Mouse (Mus musculus) embryonic facial prominence, embryonic 15.5 days (tissue): Measurements from ENCODE around the gene Syngr4. TPM values are rescaled to one million over a fixed set of nuclear protein-coding genes. Genes with fewer than 3 reads are reported as not detected.

Experiments
- ATAC-seq: fragments of 200-750 bp; cut with Nextera tagmentation; 2 replicates; pipeline ENCODE4 v1.8.0; 2017; ENCODE audit warnings: low read depth, moderate TSS enrichment; ENCODE audit not compliant: insufficient number of reproducible peaks, low FRiP score, low TSS enrichment
- H3K27ac ChIP-seq: fragments of 300-500 bp; sonication (generic); replicated peaks from 2 replicates; pipeline ENCODE4 v1.5.1; 2015; ENCODE audit warnings: mild to moderate bottlenecking, inconsistent platforms
- H3K27me3 ChIP-seq: fragments of 300-500 bp; sonication (generic); 2 replicates; pipeline ENCODE4 v1.6.1; 2015; ENCODE audit warnings: inconsistent platforms
- H3K36me3 ChIP-seq: fragments of 300-500 bp; sonication (generic); 2 replicates; pipeline ENCODE4 v1.6.1; 2015; ENCODE audit warnings: mild to moderate bottlenecking, inconsistent platforms
- H3K4me1 ChIP-seq: fragments of 300-500 bp; sonication (generic); 2 replicates; pipeline ENCODE4 v1.6.1; 2015; ENCODE audit warnings: inconsistent platforms
- H3K4me2 ChIP-seq: fragments of 300-500 bp; sonication (generic); replicated peaks from 2 replicates; pipeline ENCODE4 v1.6.1; 2015; ENCODE audit warnings: mild to moderate bottlenecking, inconsistent platforms
- H3K4me3 ChIP-seq: fragments of 300-500 bp; sonication (generic); replicated peaks from 2 replicates; pipeline ENCODE4 v1.5.1; 2015; ENCODE audit warnings: mild to moderate bottlenecking, inconsistent platforms
- H3K9ac ChIP-seq: fragments of 300-500 bp; sonication (generic); 2 replicates; pipeline ENCODE4 v1.6.1; 2015; ENCODE audit warnings: inconsistent platforms
- H3K9me3 ChIP-seq: fragments of 300-500 bp; sonication (generic); replicated peaks from 2 replicates; pipeline ENCODE4 v1.6.1; 2016; ENCODE audit warnings: inconsistent platforms
- WGBS: fragments of 180-500 bp; shearing (Covaris S2); methylation state at CpG from one replicate; pipeline ENCODE4 v1.1.7; 2015; 5-methylcytosine and 5-hydroxymethylcytosine counted together
- polyA plus RNA-seq: library from polyadenylated mRNA; unstranded; fragments of >200 nt; fragmentation: Nextera tagmentation; extraction: Ambion mirVana; gene quantifications from 2 replicates; pipeline ENCODE4 v1.2.1, GENCODE M21; 2015

Syngr4 gene
- polyA plus RNA-seq, 1 experiment from 2014 or later = 0.40 TPM

DNA sequence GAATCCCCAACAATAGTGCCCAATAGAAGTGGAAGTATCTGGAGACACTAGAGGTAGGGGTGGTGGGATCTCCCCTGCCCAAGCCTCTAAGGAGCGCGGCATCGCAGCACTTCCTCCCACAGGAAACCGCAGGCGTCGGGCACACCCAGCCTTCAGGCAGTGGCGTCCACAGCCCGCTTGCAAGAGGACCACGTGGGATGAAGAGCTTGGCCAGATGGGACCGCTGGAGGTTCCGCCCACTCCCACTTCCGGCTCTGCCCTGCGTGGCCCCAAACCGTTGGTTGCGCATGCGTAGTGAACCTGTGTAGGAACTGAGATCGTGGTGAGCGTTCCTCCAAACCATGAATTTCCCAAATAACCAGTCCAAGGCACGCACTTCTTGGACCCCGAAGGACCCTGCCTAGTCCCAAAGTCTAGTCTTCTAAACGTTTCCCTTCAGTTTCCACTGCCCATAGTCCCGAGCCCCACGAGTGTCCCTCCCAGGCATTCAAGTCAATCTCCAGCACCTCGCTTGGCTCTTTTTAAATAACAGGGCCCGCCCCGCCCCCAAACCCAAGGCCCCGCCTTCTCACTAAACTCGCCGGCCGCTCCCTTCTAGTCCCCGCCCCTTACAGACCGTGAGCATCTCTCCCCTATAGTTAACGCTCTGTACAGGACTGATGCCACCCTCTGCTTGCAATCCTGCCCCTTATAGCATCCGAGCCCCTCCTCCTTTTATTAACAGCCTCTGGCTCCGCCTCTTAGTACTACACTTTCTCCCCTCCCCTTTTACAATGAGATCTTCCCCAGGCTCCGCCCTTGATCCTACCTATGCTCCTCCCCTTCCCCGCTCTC is 26.6 kb upstream of the Syngr4 start:
- H3K27me3 ChIP-seq = peaks cover 6% of the 10 kb centered on the region
- H3K36me3 ChIP-seq = 0 out of 2 replicates have a peak, but pooled peaks cover 2% of the 10 kb centered on the region
- peak overlapping the region; percentile 98 for H3K27ac ChIP-seq
- no peaks in the 10 kb centered on the region for H3K9me3 ChIP-seq
- under 1% methylated on average over 37 of the region's 37 CpGs for WGBS
- peak overlapping the region; percentile 50 for H3K4me3 ChIP-seq
- peak; percentile 89 for ATAC-seq
- H3K4me2 ChIP-seq = peak overlapping the region; percentile 69
- peaks cover 52% of the 10 kb centered on the region for H3K4me1 ChIP-seq
- no peak overlapping the region for H3K9ac ChIP-seq

- Histone ChIP-seq H3K4me1 (peaks cover 62% of the 10 kb centered on the region), H3K4me3 (peak overlapping the region; percentile 50), H3K4me2 (peak overlapping the region; percentile 69), H3K36me3 (0 out of 2 replicates have a peak, but pooled peaks cover 5% of the 10 kb centered on the region), H3K9ac (no peak overlapping the region), H3K27ac (peak overlapping the region; percentile 98), H3K27me3 (no peaks in the 10 kb centered on the region), H3K9me3 (no peaks in the 10 kb centered on the region)
- no peak for ATAC-seq
- 68% methylated on average over 12 of the region's 12 CpGs for WGBS
Measured at GRCm38 (mm10) chr7:45921950-45922600, 25.6 kb upstream of the Syngr4 start.

DNA sequence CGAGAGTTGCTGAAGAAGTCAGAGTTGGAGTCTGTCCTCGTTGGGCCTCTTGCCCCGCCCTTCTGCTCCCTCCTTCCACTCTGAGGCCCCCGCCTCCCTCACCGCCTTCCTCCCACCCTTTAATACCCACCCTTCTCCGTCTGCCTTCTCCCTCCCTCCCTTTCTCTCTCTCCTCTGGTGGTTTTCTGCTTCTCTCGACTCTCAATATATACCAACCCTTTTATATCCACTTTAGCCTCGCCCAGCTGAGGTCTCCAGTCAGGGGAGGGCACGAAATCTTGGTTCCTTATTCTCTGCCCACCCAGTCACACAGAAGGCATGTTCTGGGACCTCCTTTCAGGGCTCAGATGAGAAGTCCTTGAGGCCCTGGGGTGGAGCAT is 24.7 kb upstream of the Syngr4 start, which contains the start of gene Emp3:
Gene Emp3, minus strand, starts transcription at position 163 of the 380 bp plus-strand sequence.
- Histone ChIP-seq H3K4me1 (peaks cover 70% of the 10 kb centered on the region), H3K9me3 (no peaks in the 10 kb centered on the region), H3K4me2 (peak within 1 kb of the TSS; percentile 71), H3K36me3 (0 out of 2 replicates have a peak, but pooled peaks cover 5% of the 10 kb centered on the region), H3K27ac (peak within 1 kb of the TSS; percentile 98), H3K9ac (peak within 1 kb of the TSS; percentile 49), H3K4me3 (peak within 1 kb of the TSS; percentile 56), H3K27me3 (no peaks in the 10 kb centered on the region)
- 10% methylated on average over 9 of the region's 9 CpGs for WGBS
- ATAC-seq = peak; percentile 41

DNA sequence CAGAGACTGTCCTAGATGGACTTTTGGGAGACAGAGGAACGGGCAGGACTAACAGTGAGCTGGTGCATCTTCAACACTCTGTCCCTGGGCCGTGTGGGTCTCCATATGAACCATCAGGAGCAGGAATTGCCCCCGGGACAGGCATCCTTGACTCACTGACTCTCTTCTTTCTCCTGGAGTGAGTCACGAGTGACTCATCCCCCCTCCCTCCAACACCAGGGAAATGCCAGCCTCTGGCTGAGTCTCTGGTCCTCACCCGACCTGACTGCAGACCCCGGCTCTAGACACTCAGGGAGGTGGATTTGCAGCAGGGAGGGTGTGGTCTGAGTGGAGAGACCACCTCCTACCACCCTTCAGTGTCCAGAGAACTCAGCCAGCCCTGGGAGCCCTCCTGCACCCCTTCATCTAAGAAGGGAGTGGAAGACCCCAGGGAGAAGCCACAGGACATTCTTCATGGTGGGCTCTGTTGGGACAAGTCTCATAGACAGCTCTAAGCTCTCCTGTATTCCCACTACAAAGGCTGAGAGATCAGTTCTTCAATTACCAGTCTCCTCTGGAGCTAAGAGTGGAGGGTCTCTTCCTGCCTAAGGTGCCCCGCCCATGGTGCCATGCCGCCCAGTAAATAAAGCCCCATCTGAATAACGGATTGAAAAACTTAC is 24.2 kb upstream of the Syngr4 start:
- H3K4me3 ChIP-seq = peak overlapping the region; percentile 56
- 15% methylated on average over 9 of the region's 9 CpGs for WGBS
- peak overlapping the region; percentile 49 for H3K9ac ChIP-seq
- no peaks in the 10 kb centered on the region for H3K27me3 ChIP-seq
- peak; percentile 2; the same call in 1 of the 2 replicates for ATAC-seq
- H3K4me1 ChIP-seq = peaks cover 75% of the 10 kb centered on the region
- peak overlapping the region; percentile 98 for H3K27ac ChIP-seq
- no peaks in the 10 kb centered on the region for H3K9me3 ChIP-seq
- H3K4me2 ChIP-seq = peak overlapping the region; percentile 71
- 0 out of 2 replicates have a peak, but pooled peaks cover 5% of the 10 kb centered on the region for H3K36me3 ChIP-seq

- peak overlapping the region; percentile 56 for H3K4me3 ChIP-seq
- WGBS = 61% methylated on average over 4 of the region's 4 CpGs
- ATAC-seq = no peak
- H3K9me3 ChIP-seq = no peaks in the 10 kb centered on the region
- H3K27ac ChIP-seq = peak overlapping the region; percentile 98
- H3K4me2 ChIP-seq = peak overlapping the region; percentile 71
- no peaks in the 10 kb centered on the region for H3K27me3 ChIP-seq
- H3K4me1 ChIP-seq = peaks cover 82% of the 10 kb centered on the region
- H3K36me3 ChIP-seq = 0 out of 2 replicates have a peak, but pooled peaks cover 5% of the 10 kb centered on the region
- peak overlapping the region; percentile 49; the same call in 1 of the 2 replicates for H3K9ac ChIP-seq
Measured at GRCm38 (mm10) chr7:45919761-45920160, 23.2 kb upstream of the Syngr4 start.

DNA sequence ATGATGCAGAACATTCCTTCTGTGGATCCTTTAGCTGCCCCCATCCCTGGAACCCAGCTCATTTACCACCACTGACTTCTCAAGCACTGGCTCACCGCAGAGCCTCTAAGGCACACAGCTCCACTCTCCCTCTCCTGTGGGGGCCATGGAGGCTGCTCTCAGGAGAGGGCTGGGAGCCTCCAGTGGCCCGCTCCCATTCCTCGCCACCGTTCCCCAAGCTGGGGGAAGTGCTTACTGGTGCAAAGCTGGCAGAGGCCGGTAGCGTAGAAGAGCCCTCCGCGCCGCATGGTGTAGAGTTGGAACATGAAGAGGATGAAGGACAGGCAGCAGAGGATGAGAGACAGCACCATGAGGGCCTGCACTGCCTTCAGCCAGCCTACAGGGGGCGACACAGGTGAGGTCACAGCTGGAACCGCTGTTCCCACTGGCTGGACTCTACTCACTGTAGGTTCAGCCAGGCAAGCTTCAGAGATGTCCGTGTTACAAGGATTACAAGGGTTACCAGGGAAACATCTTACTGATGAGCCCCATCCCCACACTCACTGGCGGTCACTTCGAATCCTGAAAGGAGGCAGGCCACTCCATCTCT is 22.7 kb upstream of the Syngr4 start:
- H3K9me3 ChIP-seq = no peaks in the 10 kb centered on the region
- 67% methylated on average over 14 of the region's 14 CpGs for WGBS

DNA sequence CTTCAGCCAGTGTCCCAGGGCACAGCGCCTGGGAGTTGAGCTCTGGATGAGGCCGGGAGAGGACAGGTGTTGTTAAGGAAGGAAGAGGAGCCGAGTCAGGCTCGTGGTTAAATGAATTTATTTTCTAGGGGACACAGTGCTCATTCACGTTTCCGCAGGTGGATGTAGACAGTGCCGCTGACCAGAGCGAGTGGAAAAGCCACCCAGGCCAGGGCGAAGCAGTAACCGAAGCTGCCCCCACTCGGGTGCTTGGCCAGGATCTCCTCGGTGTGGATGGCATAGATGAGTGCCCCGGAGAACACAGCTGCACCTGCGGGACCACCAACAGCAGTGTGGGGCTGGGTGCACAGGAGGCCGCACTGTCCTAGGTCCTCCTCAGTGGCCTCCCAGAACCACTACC is 21.4 kb upstream of the Syngr4 start:
- Histone ChIP-seq H3K9me3 (no peaks in the 10 kb centered on the region), H3K36me3 (0 out of 2 replicates have a peak, but pooled peaks cover 5% of the 10 kb centered on the region), H3K4me2 (peak overlapping the region; percentile 55), H3K4me3 (no peak overlapping the region), H3K27ac (peak overlapping the region; percentile 95), H3K9ac (0 out of 2 replicates have a peak overlapping the region, but pooled peaks have one; percentile 12), H3K27me3 (no peaks in the 10 kb centered on the region), H3K4me1 (peaks cover 77% of the 10 kb centered on the region)
- WGBS = 83% methylated on average over 15 of the region's 15 CpGs
- no peak for ATAC-seq

More for the DNA sequence above, 22.7 kb upstream of the Syngr4 start:
- 0 out of 2 replicates have a peak, but pooled peaks cover 5% of the 10 kb centered on the region for H3K36me3 ChIP-seq
- H3K9ac ChIP-seq = peak overlapping the region; percentile 49; the same call in 1 of the 2 replicates
- peaks cover 81% of the 10 kb centered on the region for H3K4me1 ChIP-seq
- no peak for ATAC-seq
- H3K27ac ChIP-seq = peak overlapping the region; percentile 98
- peak overlapping the region; percentile 56 for H3K4me3 ChIP-seq
- peak overlapping the region; percentile 71 for H3K4me2 ChIP-seq
- H3K27me3 ChIP-seq = no peaks in the 10 kb centered on the region

GRCm38 (mm10) chr7:45917004-45917704 is 20.6 kb upstream of the Syngr4 start:
- 18% methylated on average over 13 of the region's 13 CpGs for WGBS
- H3K4me2 ChIP-seq = peak overlapping the region; percentile 55
- H3K4me1 ChIP-seq = peaks cover 69% of the 10 kb centered on the region

GRCm38 (mm10) chr7:45916056-45917003 is 19.8 kb upstream of the Syngr4 start:
- Histone ChIP-seq H3K9ac (0 out of 2 replicates have a peak overlapping the region, but pooled peaks have one; percentile 3), H3K27me3 (no peaks in the 10 kb centered on the region), H3K4me3 (peak overlapping the region; percentile 35), H3K9me3 (no peaks in the 10 kb centered on the region), H3K27ac (peak overlapping the region; percentile 95), H3K4me1 (peaks cover 61% of the 10 kb centered on the region), H3K36me3 (peaks cover 5% of the 10 kb centered on the region; the same call in 1 of the 2 replicates), H3K4me2 (peak overlapping the region; percentile 55)
- ATAC-seq = peak; percentile 84
- WGBS = 36% methylated on average over 26 of the region's 26 CpGs

More at GRCm38 (mm10) chr7:45917004-45917704, 20.6 kb upstream of the Syngr4 start:
- ATAC-seq = peak; percentile 3; the same call in 1 of the 2 replicates
- peak overlapping the region; percentile 12; the same call in 1 of the 2 replicates for H3K9ac ChIP-seq
- peaks cover 5% of the 10 kb centered on the region; the same call in 1 of the 2 replicates for H3K36me3 ChIP-seq
- H3K27me3 ChIP-seq = no peaks in the 10 kb centered on the region
- no peaks in the 10 kb centered on the region for H3K9me3 ChIP-seq
- H3K4me3 ChIP-seq = peak overlapping the region; percentile 35
- H3K27ac ChIP-seq = peak overlapping the region; percentile 95
